Mouse (Mus musculus) kidney, adult 8-10 months (tissue): ENCODE results near the gene Abr.

Experiments
- DNase-seq, 2 experiments: peaks; one replicate each; pipeline ENCODE4 v3.0.0; 2022

Abr gene

GRCm38 (mm10) chr11:76450202-76450561 is 171.9 kb downstream of the Abr start:
- DNase-seq = no peak

DNA sequence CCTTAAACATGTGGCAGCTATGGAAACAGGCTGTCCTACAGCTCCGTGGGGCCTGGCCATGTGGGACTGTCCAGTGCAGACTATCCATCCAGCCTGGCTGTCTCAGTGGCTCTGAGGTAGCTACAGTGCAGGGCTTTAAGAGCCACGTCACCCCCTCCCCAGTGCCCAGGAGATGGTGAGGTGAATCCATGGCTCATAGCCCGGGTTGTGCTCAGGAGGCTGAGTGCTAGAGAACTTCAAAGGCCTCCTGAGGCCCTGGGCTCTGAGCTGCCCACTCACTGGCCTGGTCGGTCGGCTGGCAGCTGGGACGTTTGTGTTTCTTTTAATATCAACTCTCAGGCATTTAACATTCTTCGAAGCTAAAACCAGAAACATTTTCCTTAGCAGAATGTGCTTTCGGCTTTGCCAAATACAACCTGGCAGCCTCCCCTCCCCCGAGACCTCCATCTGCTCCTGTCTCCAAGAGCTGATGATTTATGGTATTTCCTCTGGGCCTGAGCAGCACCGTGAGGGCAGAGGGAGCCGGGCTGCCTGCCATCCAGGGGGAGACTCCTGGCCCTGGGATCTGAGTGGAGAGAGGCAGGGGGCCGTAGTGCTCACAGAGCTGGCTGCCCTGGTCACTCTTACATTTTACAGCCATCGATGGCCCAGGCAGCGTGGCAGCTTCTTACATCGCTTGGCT is 172.5 kb downstream of the Abr start:
- peak; percentile 31 to 40 for DNase-seq

DNA sequence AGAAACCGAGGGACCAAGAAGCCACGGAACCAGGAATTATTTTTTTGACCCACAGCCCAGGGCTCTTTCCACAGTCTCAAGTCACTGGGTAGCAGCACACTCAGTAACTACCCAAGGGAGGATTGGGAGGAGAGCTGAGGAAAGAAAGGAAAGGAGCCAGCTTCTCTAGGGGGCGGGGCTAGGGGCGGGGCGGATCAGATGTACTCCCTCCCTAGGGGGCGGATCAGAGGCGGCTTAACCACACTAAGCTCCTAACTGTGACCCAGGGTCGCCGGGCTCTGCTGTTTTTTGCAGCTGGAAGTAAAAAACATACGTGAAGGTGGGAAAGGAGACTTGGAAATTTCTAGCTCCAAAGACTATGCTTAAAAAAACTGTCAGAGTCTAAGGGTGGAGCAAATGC is 175.9 kb downstream of the Abr start:
- DNase-seq = peak in 1 of 2 experiments; percentile 15

GRCm38 (mm10) chr11:76445459-76445858 is 176.7 kb downstream of the Abr start:
- DNase-seq = no peak

- no peak for DNase-seq
These were observed 182.4 kb downstream of the Abr start for GRCm38 (mm10) chr11:76439666-76440065.

GRCm38 (mm10) chr11:76436864-76437437 is 185.2 kb downstream of the Abr start:
- peak; percentile 34 to 38 for DNase-seq

- no peak for DNase-seq
These were observed 186.1 kb downstream of the Abr start for GRCm38 (mm10) chr11:76436009-76436408.

- DNase-seq = no peak
These were observed 192.0 kb downstream of the Abr start for GRCm38 (mm10) chr11:76429966-76430631.

GRCm38 (mm10) chr11:76429556-76429955 is 192.6 kb downstream of the Abr start:
- no peak for DNase-seq

DNA sequence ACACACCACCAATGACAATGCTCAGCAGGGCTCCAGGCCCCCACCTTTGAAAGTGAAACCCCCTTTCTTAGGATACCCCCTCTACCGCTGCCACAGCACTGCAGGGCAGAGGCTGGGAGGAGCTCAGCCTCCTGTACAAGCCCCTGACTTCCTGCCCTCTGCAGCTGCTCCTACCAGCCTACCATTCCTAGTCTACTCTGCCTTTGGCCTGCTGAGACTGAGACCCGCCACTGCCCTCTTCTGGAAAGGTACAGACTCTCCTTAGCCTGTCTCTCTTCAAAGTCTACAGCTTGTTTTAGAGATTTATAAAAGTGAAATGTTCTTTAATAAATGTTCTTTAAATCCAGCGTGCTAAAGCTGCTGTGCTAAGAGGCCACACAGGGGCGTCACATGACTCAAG is 193.1 kb downstream of the Abr start:
- no peak for DNase-seq

GRCm38 (mm10) chr11:76427781-76428180 is 194.3 kb downstream of the Abr start:
- no peak for DNase-seq

DNA sequence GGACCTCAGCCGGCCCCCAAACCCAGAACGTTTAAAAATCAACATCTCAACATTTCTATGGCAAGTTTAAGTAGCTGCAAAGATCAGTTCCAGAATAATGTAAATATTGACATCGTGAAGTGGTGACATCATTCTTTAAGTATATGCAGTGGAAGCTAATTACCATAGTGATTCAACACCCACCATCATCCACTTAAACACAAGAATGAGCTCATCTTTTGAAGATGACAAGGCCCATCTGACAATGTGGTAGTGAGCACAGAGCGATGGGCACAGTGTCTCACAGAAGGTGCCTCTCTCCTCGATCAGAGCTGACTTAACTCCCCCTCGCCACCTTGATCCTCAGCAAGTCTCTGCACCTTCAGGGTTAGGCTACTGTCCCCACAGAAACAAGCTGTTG is 196.4 kb downstream of the Abr start:
- DNase-seq = no peak

DNA sequence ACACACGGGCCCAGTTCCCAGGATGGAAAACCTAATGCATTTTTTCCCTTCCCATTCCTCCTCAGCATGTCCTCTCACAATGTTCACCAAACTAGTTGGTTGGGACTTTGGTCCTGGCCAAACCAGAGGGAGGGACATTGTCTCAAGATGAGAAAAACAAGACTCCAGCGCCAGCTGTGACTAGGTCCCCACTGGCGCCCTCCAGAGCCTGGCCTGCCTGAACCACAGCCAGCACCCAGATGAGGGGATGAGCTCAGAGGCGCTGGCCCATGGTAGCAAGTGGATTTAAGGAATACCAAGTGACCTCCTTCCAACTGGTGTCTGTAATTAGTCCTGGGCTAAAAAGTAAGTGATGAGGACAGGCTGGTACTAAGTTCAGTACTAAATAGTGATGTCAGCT is 201.2 kb downstream of the Abr start:
- peak in 1 of 2 experiments; percentile 23 for DNase-seq

DNA sequence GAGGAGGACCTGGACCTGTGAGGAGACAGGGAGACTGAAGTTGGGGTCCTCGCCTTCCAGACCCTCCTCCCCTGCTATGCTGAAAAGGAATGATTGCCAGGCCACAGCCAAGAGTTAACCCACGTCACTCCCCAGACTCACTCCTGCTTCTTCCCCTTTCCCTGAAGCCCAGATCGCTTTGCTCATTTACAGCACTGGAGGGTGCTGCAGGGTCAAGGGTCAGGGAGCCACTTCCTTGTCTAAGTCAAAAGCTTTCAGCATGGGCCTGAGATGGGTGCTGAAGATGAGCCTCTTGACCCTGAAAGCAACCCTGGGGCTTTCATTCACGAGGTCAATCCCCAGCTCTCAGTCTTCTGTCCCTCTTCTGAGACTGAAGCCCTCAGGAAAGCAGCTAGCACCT is 202.9 kb downstream of the Abr start:
- no peak for DNase-seq

- DNase-seq = no peak
These were observed 203.7 kb downstream of the Abr start for GRCm38 (mm10) chr11:76418423-76418822.

- no peak for DNase-seq
These were observed 206.1 kb downstream of the Abr start for GRCm38 (mm10) chr11:76415985-76416384.

- no peak for DNase-seq
These were observed 207.1 kb downstream of the Abr start for GRCm38 (mm10) chr11:76415001-76415400.

GRCm38 (mm10) chr11:76413202-76413601 is 208.9 kb downstream of the Abr start:
- no peak for DNase-seq

GRCm38 (mm10) chr11:76410826-76411225 is 211.3 kb downstream of the Abr start:
- DNase-seq = peak in 1 of 2 experiments; percentile 39

- peak; percentile 97 to 99 for DNase-seq
These were observed 215.2 kb downstream of the Abr start, which contains the start of gene Timm22 for GRCm38 (mm10) chr11:76406702-76407583. Gene Timm22, plus strand, starts transcription at chr11:76406952.

GRCm38 (mm10) chr11:76405626-76406264 is 216.4 kb downstream of the Abr start:
- no peak for DNase-seq

DNA sequence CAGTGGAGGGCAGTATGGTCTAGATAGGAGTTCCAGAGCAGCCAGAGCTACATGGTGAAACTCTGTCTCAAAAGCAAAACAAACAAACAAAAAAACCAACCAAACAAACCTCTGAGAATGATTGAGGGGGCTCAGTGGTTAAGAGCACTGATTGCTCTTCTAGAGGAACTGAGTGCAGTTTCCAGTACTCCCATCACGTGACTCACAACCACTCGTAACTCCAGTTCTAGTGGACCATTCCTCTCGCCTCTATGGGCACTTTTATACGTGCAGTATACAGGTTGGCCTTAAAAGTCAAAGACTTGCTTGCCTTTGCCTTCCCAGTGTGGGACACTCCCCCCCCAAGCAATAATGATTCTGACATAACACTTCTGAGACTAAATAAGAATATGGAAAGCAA is 217.0 kb downstream of the Abr start:
- DNase-seq = no peak

- no peak for DNase-seq
These were observed 220.7 kb downstream of the Abr start for GRCm38 (mm10) chr11:76401398-76401797.
